Mouse (Mus musculus) CH12.LX (cell line): ENCODE measurements around the gene Slc35f3. TPM values are rescaled to one million over a fixed set of nuclear protein-coding genes. Genes with fewer than 3 reads are reported as not detected.

Experiments used
- DNase-seq: peaks from one replicate; pipeline ENCODE4 v3.0.0-alpha.2; 2013; ENCODE audit errors: extremely low read depth
- H3K27ac ChIP-seq: 2 replicates; pipeline ENCODE4 v1.5.1; 2012; ENCODE audit warnings: low read depth, mild to moderate bottlenecking, control low read depth, moderate library complexity; ENCODE audit not compliant: insufficient read depth
- H3K27me3 ChIP-seq: replicated peaks from 2 replicates; pipeline ENCODE3; 2012; ENCODE audit warnings: inconsistent platforms
- H3K36me3 ChIP-seq, 2 experiments: replicated peaks in 1 of 2; 2 replicates each; pipeline versions ENCODE3 to v1.6.1; 2012; ENCODE audit warnings: inconsistent platforms in 1 of 2, low read length in 1 of 2, mild to moderate bottlenecking in 1 of 2, mixed read lengths in 1 of 2, moderate library complexity in 1 of 2; ENCODE audit not compliant: control insufficient read depth in 1 of 2, insufficient read depth in 1 of 2
- H3K4me1 ChIP-seq, 2 experiments: 2 replicates each; pipeline ENCODE4 v1.6.1; 2012; ENCODE audit warnings: inconsistent platforms in 1 of 2, moderate library complexity in 1 of 2; ENCODE audit not compliant: insufficient read depth in 2 of 2, control insufficient read depth in 1 of 2
- H3K4me2 ChIP-seq: 2 replicates; pipeline ENCODE4 v1.6.1; 2012; ENCODE audit warnings: low read depth, mild to moderate bottlenecking, control low read depth; ENCODE audit not compliant: poor library complexity, insufficient read depth, severe bottlenecking
- H3K4me3 ChIP-seq, 3 experiments: fragments of 150-350 bp in 1 of 3; sonication (generic) in 1 of 3; replicated peaks in 1 of 3; 2 replicates each; pipeline versions ENCODE3 to v1.5.1; 2011 to 2012; ENCODE audit warnings: low read depth in 2 of 3, low read length in 2 of 3, mild to moderate bottlenecking in 2 of 3, moderate library complexity in 2 of 3, control low read depth in 1 of 3, improper control_type of control experiment in 1 of 3, inconsistent platforms in 1 of 3, mixed read lengths in 1 of 3; ENCODE audit not compliant: poor library complexity in 1 of 3
- H3K79me2 ChIP-seq: replicated peaks from 2 replicates; pipeline ENCODE4 v1.6.1; 2012; ENCODE audit warnings: mild to moderate bottlenecking, moderate library complexity; ENCODE audit not compliant: control insufficient read depth, poor library complexity, insufficient read depth, severe bottlenecking; ENCODE audit errors: extremely low read depth
- H3K9ac ChIP-seq: 2 replicates; pipeline ENCODE4 v1.6.1; 2012; ENCODE audit warnings: low read depth, mild to moderate bottlenecking, control low read depth, moderate library complexity; ENCODE audit not compliant: insufficient read depth
- H3K9me3 ChIP-seq: replicated peaks from 2 replicates; pipeline ENCODE3; 2012; ENCODE audit warnings: low read length, inconsistent platforms, mixed read lengths
- CHD1 ChIP-seq: IDR thresholded peaks from 2 replicates; pipeline ENCODE4 v1.6.1; 2012; ENCODE audit warnings: low read depth, low read length, improper control_type of control experiment, inconsistent platforms
- E2F4 ChIP-seq: IDR thresholded peaks from 2 replicates; pipeline ENCODE4 v1.6.1; 2011; ENCODE audit warnings: low read depth, low read length, improper control_type of control experiment; ENCODE audit not compliant: insufficient replicate concordance
- ELF1 ChIP-seq: IDR thresholded peaks from 2 replicates; pipeline ENCODE4 v1.6.1; 2014; ENCODE audit warnings: low read depth, mild to moderate bottlenecking, inconsistent platforms, low read length, improper control_type of control experiment
- EP300 ChIP-seq: IDR thresholded peaks from 2 replicates; pipeline ENCODE4 v1.6.1; 2011; ENCODE audit warnings: low read length, improper control_type of control experiment
- ETS1 ChIP-seq: conservative IDR thresholded peaks from 2 replicates; pipeline ENCODE4 v1.6.1; 2012; ENCODE audit warnings: low read depth, mild to moderate bottlenecking, inconsistent platforms, low read length, improper control_type of control experiment, moderate library complexity
- HCFC1 ChIP-seq: IDR thresholded peaks from 2 replicates; pipeline ENCODE4 v1.6.1; 2012; ENCODE audit warnings: low read depth, mild to moderate bottlenecking, inconsistent platforms, low read length, improper control_type of control experiment
- IRF4 ChIP-seq: IDR thresholded peaks from 2 replicates; pipeline ENCODE4 v1.6.1; 2014; ENCODE audit warnings: low read depth, mild to moderate bottlenecking, inconsistent platforms, low read length, improper control_type of control experiment
- JUN ChIP-seq: IDR thresholded peaks from 2 replicates; pipeline ENCODE4 v1.6.1; 2011; ENCODE audit warnings: low read depth, mild to moderate bottlenecking, low read length, improper control_type of control experiment, moderate library complexity; ENCODE audit not compliant: insufficient read depth
- MAX ChIP-seq: IDR thresholded peaks from 2 replicates; pipeline ENCODE4 v1.6.1; 2011; ENCODE audit warnings: low read length, improper control_type of control experiment
- MAZ ChIP-seq: IDR thresholded peaks from 2 replicates; pipeline ENCODE4 v1.6.1; 2012; ENCODE audit warnings: low read depth, mild to moderate bottlenecking, inconsistent platforms, low read length, improper control_type of control experiment, moderate library complexity
- MYC ChIP-seq: IDR thresholded peaks from 2 replicates; pipeline ENCODE4 v1.6.1; 2011; ENCODE audit warnings: low read depth, mild to moderate bottlenecking, improper control_type of control experiment, low read length
- NELFE ChIP-seq: IDR thresholded peaks from 2 replicates; pipeline ENCODE4 v1.6.1; 2011; ENCODE audit warnings: low read depth, low read length, improper control_type of control experiment
- NRF1 ChIP-seq: IDR thresholded peaks from 2 replicates; pipeline ENCODE4 v1.6.1; 2014; ENCODE audit warnings: low read depth, mild to moderate bottlenecking, inconsistent platforms, low read length, improper control_type of control experiment, moderate library complexity
- POLR2A ChIP-seq: IDR thresholded peaks from 2 replicates; pipeline ENCODE4 v1.6.1; 2011; ENCODE audit warnings: low read depth, mild to moderate bottlenecking, improper control_type of control experiment, low read length
- POLR2AphosphoS2 ChIP-seq: IDR thresholded peaks from 2 replicates; pipeline ENCODE4 v1.6.1; 2011; ENCODE audit warnings: low read depth, low read length, improper control_type of control experiment
- RAD21 ChIP-seq: IDR thresholded peaks from 2 replicates; pipeline ENCODE4 v1.6.1; 2011; ENCODE audit warnings: low read depth, mild to moderate bottlenecking, low read length, improper control_type of control experiment, moderate library complexity
- RCOR1 ChIP-seq: conservative IDR thresholded peaks from 2 replicates; pipeline ENCODE4 v1.6.1; 2012; ENCODE audit warnings: low read depth, mild to moderate bottlenecking, inconsistent platforms, low read length, improper control_type of control experiment
- TBP ChIP-seq: conservative IDR thresholded peaks from 2 replicates; pipeline ENCODE4 v1.6.1; 2011; ENCODE audit warnings: low read depth, low read length, improper control_type of control experiment
- TCF12 ChIP-seq: IDR thresholded peaks from 2 replicates; pipeline ENCODE4 v1.6.1; 2014; ENCODE audit warnings: low read depth, mild to moderate bottlenecking, inconsistent platforms, low read length, improper control_type of control experiment
- USF1 ChIP-seq: IDR thresholded peaks from 2 replicates; pipeline ENCODE4 v1.6.1; 2014; ENCODE audit warnings: low read depth, mild to moderate bottlenecking, inconsistent platforms, low read length, improper control_type of control experiment
- ZC3H11A ChIP-seq: IDR thresholded peaks from 2 replicates; pipeline ENCODE4 v1.6.1; 2012; ENCODE audit warnings: low read depth, mild to moderate bottlenecking, inconsistent platforms, low read length, improper control_type of control experiment
- ZMIZ1 ChIP-seq: IDR thresholded peaks from 2 replicates; pipeline ENCODE4 v1.6.1; 2012; ENCODE audit warnings: low read depth, mild to moderate bottlenecking, inconsistent platforms, low read length, improper control_type of control experiment
- ZNF384 ChIP-seq: IDR thresholded peaks from 2 replicates; pipeline ENCODE4 v1.6.1; 2012; ENCODE audit warnings: low read depth, low read length, improper control_type of control experiment, inconsistent platforms
- dilution Hi-C: fragments of 300-500 bp; cut with MboI; formaldehyde crosslinking; loops from 2 replicates; pipeline ENCODE4 v1.14.3; 2020; ENCODE audit warnings: low sequenced_read_pairs; ENCODE audit not compliant: extremely low pct_unique_long_range_greater_than_20kb, extremely low pct_ligation_motif_present
- in situ Hi-C: fragments of 300-500 bp; cut with MboI; formaldehyde crosslinking; loops from 3 replicates; pipeline ENCODE4 v1.14.3; 2019; ENCODE audit warnings: low sequenced_read_pairs, low pct_ligation_motif_present, low pct_unique_long_range_greater_than_20kb, mixed read lengths
- polyA plus RNA-seq: library from polyadenylated mRNA; unstranded; fragments of >175 nt; gene quantifications from 2 replicates; pipeline ENCODE4 v1.2.1, GENCODE M21; 2012; ENCODE audit warnings: low read depth; ENCODE audit not compliant: insufficient read length
- total RNA-seq, 2 experiments: library from RNA; depleted of rRNA; stranded (reverse); fragments of 300-350 nt in 1 of 2; fragments of >200 nt in 1 of 2; gene quantifications; 2 replicates each; pipeline ENCODE4 v1.2.3; 2012 to 2014

Gene Slc35f3
- total and polyA plus RNA-seq, 3 experiments: 0.20 TPM; not detected in 2

GRCm38 (mm10) chr8:126366251-126366650 is 67.9 kb downstream of the Slc35f3 start:
- in situ Hi-C loops: no loop called here
- H3K36me3 ChIP-seq: no peaks in the 10 kb centered on the region
- no peak for DNase-seq
- H3K27ac ChIP-seq: no peak overlapping the region
- dilution Hi-C loops: no loop called here
- H3K4me2 ChIP-seq: no peak overlapping the region
- no peak for TF ChIP-seq NELFE
- TF ChIP-seq MAX: no peak
- TF ChIP-seq JUN: no peak
- TF ChIP-seq E2F4: no peak
- H3K4me3 ChIP-seq: no peak overlapping the region
- H3K4me1 ChIP-seq: no peaks in the 10 kb centered on the region
- H3K9me3 ChIP-seq: peaks cover 2% of the 10 kb centered on the region
- H3K9ac ChIP-seq: no peak overlapping the region
- peaks cover 83% of the 10 kb centered on the region for H3K27me3 ChIP-seq
- H3K79me2 ChIP-seq: no peaks in the 10 kb centered on the region

GRCm38 (mm10) chr8:126368349-126369054 is 70.1 kb downstream of the Slc35f3 start:
- TF ChIP-seq TCF12 (no peak), POLR2A (no peak), POLR2AphosphoS2 (no peak), NRF1 (no peak), EP300 (no peak), MAX (no peak), RAD21 (no peak), HCFC1 (no peak), RCOR1 (no peak), TBP (no peak)
- H3K36me3 ChIP-seq: no peaks in the 10 kb centered on the region
- in situ Hi-C loops: no loop called here
- H3K27ac ChIP-seq: no peak overlapping the region
- H3K4me2 ChIP-seq: no peak overlapping the region
- DNase-seq: no peak
- no peak overlapping the region for H3K4me3 ChIP-seq
- no peaks in the 10 kb centered on the region for H3K4me1 ChIP-seq
- H3K9me3 ChIP-seq: peaks cover 2% of the 10 kb centered on the region
- H3K9ac ChIP-seq: no peak overlapping the region
- dilution Hi-C loops: no loop called here
- no peaks in the 10 kb centered on the region for H3K79me2 ChIP-seq
- H3K27me3 ChIP-seq: peaks cover 86% of the 10 kb centered on the region

DNA sequence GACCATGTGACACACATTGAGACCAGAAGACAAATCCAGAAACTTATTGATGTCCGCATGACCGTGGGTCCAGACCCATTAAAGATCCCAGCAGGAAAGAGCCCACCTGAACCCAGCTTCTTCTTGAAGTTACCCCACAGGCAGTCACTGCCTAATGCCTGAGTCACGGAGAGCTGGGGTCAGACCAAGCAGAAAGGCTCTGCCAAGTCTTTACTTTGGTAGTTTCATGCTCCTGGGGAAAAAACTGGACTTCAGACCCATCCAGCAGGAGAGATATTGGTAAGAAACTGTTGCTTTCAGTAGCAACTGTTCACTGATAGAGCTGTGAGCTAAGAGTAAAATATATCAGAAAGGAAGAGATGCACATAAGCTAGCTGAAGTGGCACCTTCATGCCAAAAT is 73.5 kb downstream of the Slc35f3 start:
- in situ Hi-C loops: no loop called here
- Histone ChIP-seq H3K9me3 (no peaks in the 10 kb centered on the region), H3K4me1 (peaks cover 0 to 2% of the 10 kb centered on the region in 2 experiments; a peak in 1 of 4 replicates), H3K4me3 (no peak overlapping the region), H3K79me2 (no peaks in the 10 kb centered on the region), H3K4me2 (no peak overlapping the region), H3K27ac (no peak overlapping the region), H3K27me3 (peaks cover 90% of the 10 kb centered on the region), H3K36me3 (no peaks in the 10 kb centered on the region), H3K9ac (no peak overlapping the region)
- no peak for DNase-seq
- TF ChIP-seq NELFE (no peak), ZNF384 (no peak), IRF4 (no peak), ETS1 (no peak), ZMIZ1 (no peak), MAX (no peak), JUN (no peak), CHD1 (no peak), MYC (no peak), HCFC1 (no peak), ZC3H11A (no peak), TCF12 (no peak), ELF1 (no peak), RAD21 (no peak), MAZ (no peak), TBP (no peak), USF1 (no peak)
- dilution Hi-C loops: no loop called here
